Mouse (Mus musculus) heart, embryonic 13.5 days (tissue): ENCODE data around the gene Tube1. TPM values are rescaled to one million over a fixed set of nuclear protein-coding genes. Genes with fewer than 3 reads are reported as not detected.

Source experiments
- polyA plus RNA-seq: library from polyadenylated mRNA; unstranded; fragments of >200 nt; fragmentation: Nextera tagmentation; extraction: Ambion mirVana; gene quantifications from 2 replicates; pipeline ENCODE4 v1.2.1, GENCODE M21; 2015

Gene Tube1
- polyA plus RNA-seq, 1 experiment from 2014 or later, result 8.6 TPM

Other genes with a start within 250 kb of the Tube1 start
- 105 and 110 TPM in 2 replicates for gene Lama4, start 168.5 kb upstream of the Tube1 start, polyA plus RNA-seq
- gene Fam229b, start 62 bp upstream of the Tube1 start, polyA plus RNA-seq, result 8.7 and 9.6 TPM in 2 replicates
- 0.19 TPM in 1 of 2 replicates, not detected in the other for gene Ccn6, start 29.8 kb downstream of the Tube1 start, polyA plus RNA-seq
- gene Fyn, start 234.9 kb downstream of the Tube1 start, polyA plus RNA-seq, result 11.2 and 13.3 TPM in 2 replicates